Mouse (Mus musculus): ENCODE results near the gene Cog7.

DNA sequence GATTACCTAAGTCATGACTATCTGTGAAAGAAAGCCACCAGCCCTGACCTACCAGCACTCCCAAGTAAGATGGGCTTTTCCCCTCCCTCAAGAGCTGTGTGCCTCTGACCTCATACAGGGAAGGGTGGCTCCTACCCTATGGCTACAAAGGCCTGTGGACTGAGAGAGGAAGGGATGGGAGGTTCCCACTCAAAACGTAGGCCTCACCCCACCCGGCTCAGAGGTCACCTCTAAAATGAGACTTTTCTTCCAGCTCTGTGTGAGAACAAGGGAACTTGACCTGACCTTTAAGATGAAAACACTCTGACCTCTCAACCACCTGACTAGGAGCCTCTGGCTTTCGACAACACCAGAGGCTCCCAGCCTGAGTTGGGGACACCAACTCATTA lies 18.9 kb downstream of the Cog7 start:
- TF ChIP-seq MYOG (IDR thresholded peaks at IDR 0.05; ENCODE audit: control insufficient read depth, extremely low read depth, insufficient read length) (no peak), CTCF (IDR thresholded peaks at IDR 0.05; ENCODE audit: control insufficient read depth, insufficient read depth, insufficient read length) (no peak), USF1 (IDR thresholded peaks at IDR 0.05; ENCODE audit: low read depth) (no peak), MAX (IDR thresholded peaks at IDR 0.05) (no peak), CEBPB (IDR thresholded peaks at IDR 0.05; ENCODE audit: low read depth) (no peak), MYOD1 (IDR thresholded peaks at IDR 0.05; ENCODE audit: control insufficient read depth, insufficient read length, low read depth) (no peak)

Data from C2C12 (cell line).